Mouse (Mus musculus) heart, postnatal 0 days (tissue): Measurements from ENCODE around the gene Vps18.

Experiments used
- CTCF ChIP-seq: IDR thresholded peaks from 2 replicates; pipeline ENCODE4 v1.5.1; 2016; ENCODE audit warnings: antibody characterized with exemption, control low read depth, low read depth
- EP300 ChIP-seq: IDR thresholded peaks from 2 replicates; pipeline ENCODE4 v1.6.1; 2016; ENCODE audit warnings: antibody characterized with exemption, low read depth

- TF ChIP-seq EP300 (no peak), CTCF (no peak)
Measured at GRCm38 (mm10) chr2:119245246-119245645, 43.3 kb upstream of the Vps18 start.
